Mouse (Mus musculus): ENCODE data around the gene Cd47.

The Cd47 gene

DNA sequence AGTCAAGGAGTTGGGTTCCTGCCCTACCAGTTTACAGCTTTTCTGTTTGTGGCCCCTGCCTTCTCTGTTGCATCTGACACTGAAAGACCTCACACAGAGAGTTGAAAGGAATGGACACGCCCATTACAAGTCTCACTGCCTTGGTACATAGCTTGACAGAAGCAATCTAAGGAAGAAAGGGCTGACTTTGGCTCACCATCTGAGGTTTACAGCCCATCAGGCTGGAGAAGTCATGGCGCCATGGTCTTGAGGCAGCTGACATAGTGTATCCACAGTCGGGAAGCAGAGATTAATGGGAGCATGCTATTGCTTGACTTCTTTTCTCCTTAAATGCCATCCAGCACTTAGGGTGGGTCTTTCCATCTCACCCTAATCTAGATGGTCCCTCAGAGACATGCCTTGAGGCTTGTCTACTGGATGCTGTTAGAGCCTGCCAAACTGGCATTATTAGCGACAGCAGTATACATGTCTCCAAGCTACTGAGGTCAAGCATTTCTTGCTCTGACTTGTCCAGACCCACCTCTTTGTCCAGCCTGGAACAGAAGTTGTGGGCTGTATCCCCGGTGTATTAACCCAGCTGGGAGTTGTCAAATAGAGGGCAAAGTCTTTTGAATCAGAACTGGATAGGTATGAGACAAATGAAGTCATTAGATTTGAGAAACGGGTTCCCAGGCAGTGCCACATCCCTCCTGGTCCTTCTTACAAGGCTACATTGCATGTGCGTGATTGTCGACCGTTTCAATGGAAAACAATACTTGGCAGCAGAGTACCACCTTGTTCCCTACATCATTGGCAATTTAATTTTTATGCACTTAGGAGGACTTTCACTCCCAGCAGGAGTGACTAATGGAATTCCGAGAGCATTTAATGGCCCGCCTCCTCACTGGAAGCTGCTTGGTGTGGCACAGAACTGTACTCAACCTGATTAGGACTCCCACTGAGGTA lies 115.5 kb downstream of the Cd47 start:
- no peak for DNase-seq

DNA sequence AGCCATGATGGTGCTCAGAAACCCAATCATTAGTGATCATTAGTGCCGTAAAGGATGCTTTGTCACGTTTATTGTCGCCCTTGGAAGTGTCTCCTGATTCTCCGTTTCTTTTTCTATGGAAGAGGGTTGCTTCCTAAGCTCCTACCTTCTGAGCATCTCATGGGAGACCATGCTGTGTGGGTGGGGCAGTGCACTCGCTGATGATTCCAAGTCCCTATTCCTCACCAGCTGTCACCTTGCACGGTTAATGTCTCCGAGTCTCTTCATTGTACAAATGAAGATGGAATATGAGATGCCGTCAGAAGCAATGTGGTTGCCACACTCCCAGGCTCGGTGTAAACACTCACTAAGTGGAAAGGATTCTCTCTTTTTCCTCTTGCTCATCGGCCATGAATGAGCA lies 119.9 kb downstream of the Cd47 start:
- DNase-seq: no peak

DNA sequence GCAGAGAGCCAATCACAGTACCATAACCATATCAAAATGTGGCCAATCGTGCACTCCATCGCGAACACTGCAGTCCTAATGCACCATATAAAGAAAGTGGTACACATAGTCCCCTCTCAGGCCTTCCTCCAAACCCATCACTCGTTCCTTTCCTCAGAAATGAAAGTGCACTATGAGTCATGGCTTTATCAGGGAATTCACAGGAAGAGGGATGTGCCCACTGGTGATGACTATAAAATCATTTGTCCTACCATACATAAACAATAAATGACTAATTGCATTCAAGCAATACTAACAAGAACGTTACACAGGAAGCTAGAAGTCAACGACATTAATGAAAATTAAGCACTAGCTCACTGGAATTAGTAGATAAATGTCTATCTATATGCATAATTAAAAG lies 121.3 kb downstream of the Cd47 start:
- DNase-seq: no peak

DNA sequence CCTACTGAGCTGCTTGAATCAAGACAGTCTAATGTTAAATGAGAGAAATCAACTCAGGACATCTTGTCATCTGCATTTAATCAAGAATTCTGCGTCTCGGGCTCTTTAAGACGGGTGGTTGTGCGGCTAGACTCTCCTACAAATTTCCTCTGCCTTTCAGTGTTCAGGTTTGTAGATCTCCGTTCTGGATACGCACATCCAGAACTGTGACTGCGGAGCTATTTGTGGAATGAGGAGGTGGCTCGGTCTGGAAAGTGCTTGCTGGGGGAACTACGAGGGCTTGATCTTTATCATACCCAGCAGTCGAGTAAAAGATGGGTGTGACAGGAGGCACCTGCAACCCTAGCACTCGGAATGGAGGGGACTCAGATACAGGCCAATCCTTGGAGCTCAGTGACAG lies 121.8 kb downstream of the Cd47 start:
- DNase-seq: no peak

DNA sequence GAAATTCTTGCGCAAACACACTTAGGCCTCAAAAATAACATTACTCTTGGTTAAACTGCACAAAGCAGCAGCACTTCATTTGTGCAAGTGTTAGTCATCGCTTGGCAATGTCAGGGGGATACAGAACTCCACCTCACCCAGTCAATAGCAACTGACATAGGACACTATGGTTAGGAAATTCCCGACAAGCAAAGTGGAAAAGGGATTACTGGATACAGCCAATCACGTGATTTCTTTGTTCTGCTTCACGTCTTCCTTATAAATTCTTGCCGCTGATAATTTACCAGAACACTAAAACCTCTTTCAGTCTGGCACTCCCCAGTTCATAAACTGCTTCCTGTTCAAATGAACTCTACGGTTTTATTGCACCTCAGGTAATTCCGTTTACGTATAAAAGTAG lies 123.4 kb downstream of the Cd47 start:
- no peak for DNase-seq

DNA sequence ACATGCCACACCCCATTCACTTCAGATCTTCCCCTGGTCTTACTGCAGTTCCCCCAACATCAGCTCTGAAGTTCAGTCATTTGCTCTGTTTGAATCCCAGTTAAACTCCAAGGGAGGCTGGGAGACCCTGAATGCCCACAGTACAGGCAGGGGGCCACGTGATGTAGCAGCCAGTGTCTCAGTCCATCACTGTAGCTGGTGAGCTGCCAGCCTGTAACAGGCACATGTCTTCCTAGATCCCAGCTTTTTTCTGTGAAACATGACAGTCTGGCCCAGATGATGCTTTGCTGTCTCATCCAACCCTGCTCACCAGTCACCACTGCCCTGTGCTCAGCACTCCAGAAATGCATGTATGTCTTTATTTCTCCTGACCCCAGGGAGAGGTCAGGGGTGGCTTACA lies 124.6 kb downstream of the Cd47 start:
- DNase-seq: no peak

DNA sequence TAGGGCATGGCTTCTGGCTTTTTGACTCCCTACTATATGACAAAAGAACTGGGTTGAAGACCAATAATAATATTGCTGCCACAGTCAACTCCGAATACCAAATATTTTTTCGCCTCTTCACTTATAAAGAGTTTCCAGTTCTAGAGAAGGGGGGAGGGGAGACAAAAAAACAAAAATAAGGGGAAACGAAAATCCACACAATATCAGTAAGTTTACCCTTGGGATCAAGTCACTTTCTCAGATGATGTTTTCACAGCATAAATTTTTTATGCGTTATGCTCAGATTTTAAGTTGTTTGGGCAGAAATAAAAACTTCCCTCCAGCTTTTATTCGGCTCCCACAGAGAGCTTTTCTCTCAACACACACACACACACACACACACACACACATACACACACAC lies 132.9 kb downstream of the Cd47 start:
- no peak for DNase-seq

DNA sequence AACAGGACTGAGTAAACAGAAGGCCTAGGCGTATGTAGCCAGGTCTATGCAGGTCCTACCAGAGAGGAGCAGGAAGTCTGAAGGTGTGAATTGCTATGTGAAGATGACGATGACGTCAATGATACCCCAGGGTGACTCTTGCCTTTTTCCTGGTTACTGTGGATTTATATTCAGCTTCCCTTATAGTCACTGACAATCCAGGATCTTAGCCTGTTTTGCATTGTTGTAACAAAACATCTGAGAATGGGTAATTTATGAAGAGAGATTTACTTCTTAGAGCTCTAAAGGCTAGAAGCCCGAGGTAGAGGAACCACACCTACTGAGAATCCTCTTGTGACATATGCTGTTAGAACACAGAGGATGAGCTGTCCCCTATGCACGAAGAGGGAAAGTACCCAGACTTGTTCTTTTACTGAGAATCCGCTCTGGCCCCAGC lies 135.7 kb downstream of the Cd47 start:
- no peak for DNase-seq

DNA sequence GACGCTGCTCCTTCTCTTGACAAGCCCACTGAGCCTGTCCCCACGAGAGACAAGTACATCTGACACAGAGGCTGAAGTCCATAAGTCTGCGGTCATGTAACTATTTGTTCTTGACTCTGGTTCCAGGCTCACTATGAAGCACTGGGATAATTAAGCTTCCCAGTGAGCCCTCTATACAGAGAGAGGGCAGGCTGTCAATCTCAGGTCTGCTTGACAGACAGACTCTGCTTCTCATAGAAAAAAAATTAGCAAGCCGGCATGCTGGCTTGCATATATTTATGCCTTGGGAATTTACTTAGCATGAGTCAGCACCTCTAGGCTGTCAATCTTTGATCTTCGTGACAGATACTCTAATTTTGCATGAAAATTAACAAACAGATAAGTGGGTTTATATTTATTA lies 136.5 kb downstream of the Cd47 start:
- no peak for DNase-seq

DNA sequence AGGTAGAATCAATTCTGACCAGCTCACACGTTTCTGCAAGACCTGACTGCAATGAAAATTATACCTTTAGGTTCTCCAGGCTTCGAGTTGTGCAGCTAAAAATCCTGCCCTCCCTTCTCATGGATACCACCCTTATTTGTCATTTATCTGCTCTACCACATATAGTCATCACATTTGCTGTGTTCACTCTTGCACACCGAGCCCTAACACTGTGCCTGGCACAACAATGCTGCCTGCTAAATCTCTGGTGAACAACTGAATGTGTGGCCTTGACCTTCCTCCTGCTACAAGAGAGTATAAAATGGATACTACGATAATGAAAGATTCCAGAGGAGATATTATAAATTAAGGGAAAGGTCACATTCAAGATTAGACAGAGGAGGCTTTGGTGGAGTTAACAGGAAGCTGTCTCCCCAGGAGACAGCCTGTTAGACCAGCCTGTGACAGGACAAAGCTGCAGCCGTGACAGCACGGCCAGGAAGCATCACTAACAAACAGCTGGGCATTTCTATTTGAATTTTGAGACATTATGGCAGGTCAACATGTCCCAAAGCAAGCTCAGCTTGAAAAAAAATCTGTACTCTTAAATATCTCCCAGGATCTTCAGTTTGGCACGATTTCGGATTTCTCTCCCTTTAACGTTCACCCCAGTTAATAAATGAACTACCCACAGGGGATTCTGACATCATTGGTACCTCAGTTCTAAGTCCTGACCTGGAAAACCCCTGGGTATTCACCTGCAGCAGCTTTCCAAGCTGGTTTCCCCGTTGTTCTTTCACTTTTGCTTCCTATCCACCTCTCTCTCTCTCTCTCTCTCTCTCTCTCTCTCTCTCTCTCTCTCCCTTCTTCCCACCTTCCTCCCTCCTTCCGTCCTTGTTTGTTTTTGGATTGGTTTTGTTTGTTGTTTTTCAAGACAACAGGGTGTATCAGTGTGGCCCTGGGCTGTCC lies 137.2 kb downstream of the Cd47 start:
- DNase-seq: peak in 1 of 2 experiments; percentile 61

DNA sequence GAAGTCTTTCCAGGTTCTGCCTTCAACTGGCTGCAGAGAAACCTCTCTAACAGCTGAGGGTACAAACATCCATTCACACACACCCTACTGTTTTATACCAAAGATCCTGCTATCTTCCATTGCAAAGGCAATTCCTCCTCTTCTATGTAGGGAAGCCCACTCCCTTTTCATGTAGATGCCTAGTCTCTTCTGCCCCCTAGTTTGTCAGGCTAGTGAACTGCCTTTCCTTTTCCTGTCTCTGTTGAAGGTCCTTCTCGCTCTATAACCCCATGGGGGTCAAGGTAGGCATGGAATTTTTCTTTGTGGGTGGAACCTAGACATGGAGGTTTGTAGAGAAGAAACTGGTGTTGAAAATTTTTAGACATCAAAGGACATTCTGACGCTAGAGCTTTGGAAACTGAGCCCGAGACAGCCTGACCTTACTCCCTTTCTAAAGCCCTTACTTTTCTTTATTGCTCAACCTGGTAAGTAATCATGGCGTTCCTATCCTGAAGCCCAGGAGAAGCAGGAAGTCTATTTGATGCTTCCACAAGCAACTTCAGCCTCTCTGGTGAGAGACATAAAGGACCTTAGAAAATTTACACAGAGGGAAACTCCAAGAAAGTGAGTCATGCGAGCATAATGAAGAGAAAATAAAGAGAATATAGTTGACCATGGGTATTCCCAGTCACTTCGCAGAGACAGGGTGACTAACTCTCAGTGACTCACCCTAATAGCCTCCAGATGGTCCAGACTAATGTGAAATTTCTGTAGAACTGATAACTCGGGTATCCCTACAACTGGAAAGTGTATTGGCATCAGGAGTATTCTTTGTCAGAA lies 138.4 kb downstream of the Cd47 start:
- no peak for DNase-seq

DNA sequence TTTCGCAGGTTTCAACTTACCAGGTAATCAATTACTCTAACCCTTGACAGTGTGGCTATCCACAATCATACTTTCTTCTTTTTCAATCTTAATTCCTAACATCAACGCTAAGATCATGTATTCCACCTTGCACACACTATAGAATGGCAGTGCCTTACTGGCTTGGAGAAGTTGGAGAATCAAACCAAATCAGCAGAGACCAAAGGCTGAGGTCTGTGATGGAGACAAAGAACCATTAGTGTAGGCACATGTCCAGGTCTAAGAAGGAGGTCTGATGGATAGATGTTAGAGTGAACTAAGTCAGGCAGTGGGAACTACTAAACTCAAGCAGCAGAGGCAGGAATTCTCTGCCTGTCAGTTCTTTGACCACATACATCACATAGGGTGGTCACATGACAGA lies 139.0 kb downstream of the Cd47 start:
- DNase-seq: no peak

DNA sequence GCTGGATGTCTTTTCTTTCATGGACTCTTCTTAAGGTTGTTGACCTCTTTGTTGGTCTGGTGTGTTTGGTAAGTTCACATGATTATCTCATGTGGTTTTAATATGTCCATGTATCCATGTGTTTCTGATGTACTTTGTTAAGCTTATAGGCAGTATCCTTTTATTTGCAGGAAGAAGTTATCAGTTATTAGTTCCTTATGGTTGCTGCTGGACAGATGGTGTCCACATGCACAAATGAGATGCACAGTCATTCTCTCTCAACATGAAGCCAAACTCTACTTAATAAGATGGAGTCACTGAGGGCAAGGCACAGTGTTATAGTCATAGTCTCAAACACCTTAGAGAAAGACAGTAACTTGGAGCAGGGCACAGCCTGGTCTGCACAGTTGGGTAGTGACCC lies 140.1 kb downstream of the Cd47 start:
- no peak for DNase-seq

DNA sequence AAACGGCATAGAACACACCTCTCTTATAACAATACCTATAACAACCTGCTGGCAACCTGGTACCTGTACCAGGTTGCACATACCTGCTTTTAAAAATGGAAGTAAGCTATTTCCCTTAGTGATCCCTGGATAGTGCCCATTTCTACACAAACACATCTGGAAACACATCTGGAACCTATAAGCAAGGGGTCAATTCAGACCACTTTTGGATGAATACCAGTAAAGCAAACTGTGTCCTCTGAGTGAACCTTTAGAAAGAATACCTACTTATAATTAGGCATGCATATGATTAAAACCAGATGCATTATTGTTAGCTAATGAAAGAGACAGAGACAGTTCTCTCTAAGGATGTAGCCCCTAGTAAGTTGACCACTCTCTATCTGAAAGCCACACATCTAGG lies 140.7 kb downstream of the Cd47 start:
- DNase-seq: no peak

DNA sequence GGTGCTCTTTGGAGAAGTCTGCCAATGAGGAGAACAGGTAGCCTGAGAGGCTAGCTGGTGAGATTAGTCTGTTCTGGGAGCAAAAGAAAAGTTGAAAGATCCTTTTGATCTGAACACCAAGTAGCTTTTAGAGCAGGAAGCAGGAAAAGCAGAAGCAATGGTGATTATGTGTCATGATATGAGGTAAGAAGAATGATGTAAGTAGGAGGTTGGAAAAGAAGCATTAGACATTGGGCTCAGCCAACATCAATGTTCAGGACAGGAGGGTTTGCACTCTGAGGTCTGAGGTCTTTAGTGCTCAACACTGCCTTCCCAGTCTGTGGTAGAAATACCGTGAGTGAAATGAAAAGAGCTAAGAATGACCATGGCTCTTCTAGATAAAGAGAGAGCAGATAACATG lies 143.4 kb downstream of the Cd47 start:
- no peak for DNase-seq

DNA sequence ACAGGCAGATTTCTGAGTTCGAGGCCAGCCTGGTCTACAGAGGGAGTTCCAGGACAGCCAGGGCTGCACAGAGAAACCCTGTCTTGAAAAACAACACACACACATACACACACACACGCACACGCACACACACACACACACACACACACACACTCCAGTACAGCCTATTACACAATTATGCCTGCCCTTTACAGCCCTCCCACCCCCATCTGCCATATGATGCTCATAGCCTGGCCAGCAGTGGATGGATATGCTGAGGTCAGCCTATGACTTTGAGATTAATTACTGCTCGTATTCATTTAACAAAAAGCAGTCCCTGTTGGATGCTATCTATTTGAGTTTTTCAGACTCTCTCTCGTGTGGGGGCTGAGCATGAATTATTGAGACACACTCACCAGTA lies 144.8 kb downstream of the Cd47 start:
- no peak for DNase-seq

DNA sequence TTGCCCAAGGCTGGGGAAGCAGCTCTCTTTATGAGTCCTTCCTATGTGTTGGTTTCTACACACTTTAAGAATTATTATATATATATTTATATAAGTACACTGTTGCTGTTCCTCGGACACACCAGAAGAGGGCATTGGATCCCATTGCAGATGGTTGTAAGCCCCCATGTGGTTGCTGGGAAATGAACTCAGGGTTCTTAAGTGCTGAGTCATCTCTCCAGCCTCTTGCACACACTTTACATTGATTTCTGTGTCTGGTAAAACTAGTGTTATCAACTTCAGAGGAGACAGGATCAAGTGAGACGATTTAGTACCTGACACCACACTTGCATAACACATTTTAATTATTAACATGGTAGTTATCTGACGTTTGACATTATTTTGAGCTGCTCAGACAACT lies 146.7 kb downstream of the Cd47 start:
- DNase-seq: no peak

DNA sequence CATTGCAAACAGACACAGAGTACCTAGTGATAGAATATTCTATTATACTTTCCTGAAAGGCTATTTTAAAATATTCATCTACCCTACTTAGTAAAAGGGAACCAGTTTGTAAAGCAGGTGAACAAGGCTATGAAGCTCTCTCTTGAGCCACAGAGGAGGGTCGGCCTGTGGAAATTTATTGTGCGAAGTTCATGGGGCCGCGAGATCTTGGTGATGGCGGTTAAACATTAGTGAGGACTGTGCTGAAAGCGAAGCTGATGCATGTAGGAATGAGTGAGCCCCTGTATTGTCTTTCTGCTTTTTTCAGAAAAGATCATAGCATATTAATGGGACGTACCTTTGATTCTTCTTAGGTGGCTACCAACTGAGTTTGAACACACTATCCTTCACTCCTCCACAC lies 147.3 kb downstream of the Cd47 start:
- DNase-seq: no peak

DNA sequence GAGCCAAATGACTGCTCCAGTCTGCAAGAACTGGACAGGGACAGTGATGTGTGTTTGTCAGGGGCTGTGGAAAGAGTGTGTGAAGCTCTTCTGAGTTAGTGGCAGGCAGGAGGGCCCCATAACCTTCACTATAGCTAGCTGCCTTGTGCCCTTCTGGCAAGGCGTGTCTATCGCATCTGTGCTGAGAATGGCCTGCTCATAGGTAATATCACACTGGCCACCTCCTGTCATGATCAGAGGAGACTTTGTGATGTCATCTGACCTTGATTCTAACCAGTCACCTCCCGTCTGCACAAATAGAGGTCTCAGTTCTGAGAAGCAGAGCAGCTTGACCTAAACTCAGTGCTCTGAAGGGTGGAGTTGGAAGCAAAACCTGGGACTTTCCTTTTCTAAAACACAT lies 148.0 kb downstream of the Cd47 start:
- no peak for DNase-seq

DNA sequence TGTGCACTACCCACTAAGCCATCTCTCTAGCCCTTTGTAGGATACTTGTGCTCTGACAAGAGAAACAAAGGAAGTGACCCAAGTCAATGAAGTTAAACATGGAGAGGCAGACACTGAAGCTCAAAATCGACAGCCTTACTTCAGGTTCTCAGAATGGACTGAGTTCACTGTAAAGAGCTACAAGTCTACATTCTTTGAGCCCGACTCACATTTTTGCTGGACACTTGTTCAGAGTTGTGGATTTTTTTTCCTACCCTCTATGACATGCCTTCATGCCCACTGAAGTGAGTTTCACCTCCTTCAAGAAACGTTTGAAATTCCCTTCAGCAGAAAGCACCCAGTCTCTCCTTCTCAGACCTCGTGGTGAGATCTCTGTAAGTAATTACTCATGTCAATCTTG lies 148.9 kb downstream of the Cd47 start:
- no peak for DNase-seq

DNA sequence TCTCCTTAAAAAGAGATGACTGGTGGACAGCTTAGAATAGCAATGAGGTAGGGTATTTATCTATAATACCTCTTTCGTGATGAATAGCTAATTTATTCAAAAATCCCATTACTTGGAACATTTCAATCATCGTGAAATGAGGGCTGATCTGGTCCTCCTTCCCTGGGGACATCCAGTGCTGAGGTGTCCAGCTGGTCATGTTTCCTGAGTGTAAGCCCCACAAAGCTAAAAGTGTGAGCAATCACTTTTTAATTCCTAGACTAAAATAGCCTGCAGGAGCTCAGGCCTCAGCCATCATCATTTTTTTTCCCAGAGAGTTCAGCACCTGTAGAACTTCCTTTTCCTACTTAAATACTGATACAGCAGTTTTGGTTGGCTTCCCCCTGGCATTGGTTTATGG lies 150.0 kb downstream of the Cd47 start:
- no peak for DNase-seq

DNA sequence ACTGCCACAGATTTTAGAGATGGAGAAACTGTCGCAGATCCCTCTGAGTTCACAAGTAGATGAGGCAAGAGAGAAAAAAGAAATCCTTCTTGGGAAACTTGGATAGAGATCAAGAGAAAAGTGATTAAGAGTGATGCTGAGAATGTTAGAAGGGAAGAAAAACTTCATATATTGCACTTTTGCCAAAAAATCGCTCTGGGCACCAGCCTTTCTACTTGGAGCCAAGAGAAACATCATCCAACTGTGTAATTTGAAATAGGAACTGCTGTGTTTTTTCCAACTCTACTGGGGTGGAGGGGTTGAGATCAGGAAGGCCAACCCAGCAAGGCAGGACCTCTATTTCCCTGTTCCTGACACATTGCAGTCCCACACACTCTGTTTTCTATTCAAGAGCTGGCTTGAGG lies 151.0 kb downstream of the Cd47 start:
- DNase-seq: peak; percentile 33 to 53

DNA sequence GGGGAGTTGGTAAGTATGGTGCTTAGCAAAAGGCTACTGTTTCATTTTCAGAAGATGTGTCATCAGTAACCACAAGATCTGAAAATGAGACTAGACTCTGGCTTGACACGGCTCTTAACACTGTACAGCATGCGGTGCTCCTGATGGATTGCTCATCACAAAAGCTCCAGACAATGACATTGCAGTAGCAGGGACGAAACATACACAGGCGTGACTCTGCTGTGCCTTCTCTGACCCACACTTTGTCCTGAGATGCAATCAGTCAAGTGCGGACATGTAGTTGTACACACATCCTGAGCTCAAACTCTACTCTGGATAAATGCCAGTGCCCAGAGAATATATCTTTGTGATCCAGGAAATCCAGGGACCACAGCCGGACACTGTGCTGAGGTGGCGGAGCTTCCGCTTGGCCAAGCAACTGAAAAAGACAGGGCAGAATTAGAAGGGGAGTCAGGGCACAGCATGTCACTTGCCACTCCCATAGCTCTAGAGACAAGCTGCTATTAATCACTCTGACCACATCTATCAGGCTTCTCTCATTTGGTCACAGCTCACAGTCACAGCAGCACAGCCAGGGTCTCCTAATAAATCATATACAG lies 151.7 kb downstream of the Cd47 start:
- peak; percentile 50 to 80 for DNase-seq

Data from lung, postnatal 4 days (tissue).